Mouse (Mus musculus): ENCODE measurements around the gene Depdc5. TPM values are rescaled to one million over a fixed set of nuclear protein-coding genes. Genes with fewer than 3 reads are reported as not detected.

The Depdc5 gene
- polyA plus RNA-seq, 1 experiment from 2014 or later: 29.5 TPM

GRCm38 (mm10) chr5:32950077-32950476, 86.6 kb downstream of the Depdc5 start:
- TF ChIP-seq CTCF (IDR thresholded peaks at IDR 0.05; ENCODE audit: low read depth): no peak
- DNase-seq (no peak), ATAC-seq (ENCODE audit: insufficient read depth) (no peak)
- no peaks in the 10 kb centered on the region for H3K27me3 ChIP-seq (ENCODE audit: insufficient read depth, low read length)
- H3K4me3 ChIP-seq (ENCODE audit: low read depth, low read length): no peak overlapping the region
- H3K4me2 ChIP-seq: no peak overlapping the region
- H3K9ac ChIP-seq: no peak overlapping the region
- H3K4me1 ChIP-seq (ENCODE audit: insufficient read depth): 0 out of 2 replicates have a peak, but pooled peaks cover 2% of the 10 kb centered on the region
- no peaks in the 10 kb centered on the region for H3K9me3 ChIP-seq (ENCODE audit: low read depth, low read length)
- H3K27ac ChIP-seq (ENCODE audit: low read depth): no peak overlapping the region
- peaks cover 60% of the 10 kb centered on the region for H3K36me3 ChIP-seq (ENCODE audit: insufficient read depth)
- 93% methylated on average over 6 of the region's 6 CpGs for WGBS

DNA sequence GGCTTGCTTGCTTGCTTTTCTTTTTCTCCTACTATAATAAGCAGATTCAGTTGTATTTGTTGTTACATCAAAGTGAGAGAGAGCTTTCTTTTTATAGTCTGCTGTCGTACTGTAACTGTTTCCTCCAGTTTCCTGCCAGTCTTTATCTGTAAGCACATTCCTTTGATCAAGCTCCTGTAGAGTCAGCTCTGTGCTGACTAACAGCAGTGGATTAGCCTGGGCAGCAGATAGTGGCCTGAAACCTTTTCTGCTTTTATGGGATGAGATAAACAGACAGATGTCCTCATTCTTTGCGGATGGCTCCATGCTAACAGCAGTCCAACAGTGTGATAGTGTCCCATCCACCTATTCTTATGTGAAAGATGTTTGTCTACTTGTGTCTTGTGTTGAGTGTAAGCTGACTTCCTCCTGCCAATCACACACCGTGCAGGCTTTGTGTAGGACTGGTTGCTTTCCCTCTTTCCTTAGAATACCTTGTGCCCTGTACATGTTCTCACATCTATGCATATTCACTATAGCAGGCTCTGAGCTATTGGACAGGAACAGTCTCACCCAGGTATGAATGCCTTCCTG, 87.3 kb downstream of the Depdc5 start:
- no peak overlapping the region for H3K9ac ChIP-seq
- 0 out of 2 replicates have a peak, but pooled peaks cover 2% of the 10 kb centered on the region for H3K4me1 ChIP-seq (ENCODE audit: insufficient read depth)
- DNase-seq (no peak), ATAC-seq (ENCODE audit: insufficient read depth) (no peak)
- H3K27me3 ChIP-seq (ENCODE audit: insufficient read depth, low read length): no peaks in the 10 kb centered on the region
- WGBS: 63% methylated on average over 3 of the region's 3 CpGs
- no peak overlapping the region for H3K4me3 ChIP-seq (ENCODE audit: low read depth, low read length)
- no peak for TF ChIP-seq CTCF (IDR thresholded peaks at IDR 0.05; ENCODE audit: low read depth)
- H3K9me3 ChIP-seq (ENCODE audit: low read depth, low read length): no peaks in the 10 kb centered on the region
- H3K36me3 ChIP-seq (ENCODE audit: insufficient read depth): peaks cover 59% of the 10 kb centered on the region
- no peak overlapping the region for H3K27ac ChIP-seq (ENCODE audit: low read depth)
- no peak overlapping the region for H3K4me2 ChIP-seq

- no peak for ATAC-seq (ENCODE audit: insufficient read depth)
- no peak for TF ChIP-seq CTCF (IDR thresholded peaks at IDR 0.05; ENCODE audit: low read depth)
- H3K36me3 ChIP-seq (ENCODE audit: insufficient read depth): peaks cover 50% of the 10 kb centered on the region
- no peak overlapping the region for H3K27ac ChIP-seq (ENCODE audit: low read depth)
- H3K4me2 ChIP-seq: no peak overlapping the region
- 0 out of 2 replicates have a peak, but pooled peaks cover 2% of the 10 kb centered on the region for H3K4me1 ChIP-seq (ENCODE audit: insufficient read depth)
- no peaks in the 10 kb centered on the region for H3K27me3 ChIP-seq (ENCODE audit: insufficient read depth, low read length)
- no peaks in the 10 kb centered on the region for H3K9me3 ChIP-seq (ENCODE audit: low read depth, low read length)
- 82% methylated on average over 4 of the region's 4 CpGs for WGBS
- no peak overlapping the region for H3K4me3 ChIP-seq (ENCODE audit: low read depth, low read length)
- no peak for DNase-seq
- H3K9ac ChIP-seq: no peak overlapping the region
Measured at GRCm38 (mm10) chr5:32955716-32956115, 92.2 kb downstream of the Depdc5 start.

- 61% methylated on average over 3 of the region's 3 CpGs for WGBS
- Histone ChIP-seq H3K27me3 (ENCODE audit: insufficient read depth, low read length) (no peaks in the 10 kb centered on the region), H3K9me3 (ENCODE audit: low read depth, low read length) (no peaks in the 10 kb centered on the region), H3K4me2 (no peak overlapping the region), H3K4me1 (ENCODE audit: insufficient read depth) (no peaks in the 10 kb centered on the region), H3K36me3 (ENCODE audit: insufficient read depth) (peaks cover 66% of the 10 kb centered on the region), H3K4me3 (ENCODE audit: low read depth, low read length) (no peak overlapping the region), H3K27ac (ENCODE audit: low read depth) (no peak overlapping the region), H3K9ac (no peak overlapping the region)
- no peak for DNase-seq
- no peak for TF ChIP-seq CTCF (IDR thresholded peaks at IDR 0.05; ENCODE audit: low read depth)
- ATAC-seq (ENCODE audit: insufficient read depth): no peak
Measured at GRCm38 (mm10) chr5:32961616-32962015, 98.1 kb downstream of the Depdc5 start.

DNA sequence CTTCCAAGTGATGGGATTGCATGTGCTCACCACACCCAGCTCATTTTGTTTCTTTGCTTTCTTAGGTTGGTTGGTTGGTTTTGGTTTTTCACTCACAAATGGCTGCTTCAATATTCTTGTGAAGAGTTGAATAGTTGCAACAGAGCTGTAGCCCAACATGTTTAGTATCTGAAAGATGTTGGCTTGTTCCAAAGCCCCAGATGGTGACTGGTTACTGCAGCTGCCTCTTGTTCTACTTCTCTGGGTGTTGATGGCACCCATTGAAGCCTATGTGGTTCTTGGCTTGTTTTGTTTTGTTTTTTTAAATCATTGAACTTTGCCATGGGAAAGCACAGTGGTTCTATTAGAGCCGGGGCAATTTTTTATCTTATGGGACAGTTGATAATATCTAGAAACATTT, 99.1 kb downstream of the Depdc5 start:
- no peak for TF ChIP-seq CTCF (IDR thresholded peaks at IDR 0.05; ENCODE audit: low read depth)
- WGBS: 88% methylated on average over 1 of the region's 1 CpGs
- H3K9ac ChIP-seq: no peak overlapping the region
- H3K9me3 ChIP-seq (ENCODE audit: low read depth, low read length): no peaks in the 10 kb centered on the region
- ATAC-seq (ENCODE audit: insufficient read depth) (no peak), DNase-seq (no peak)
- H3K27ac ChIP-seq (ENCODE audit: low read depth): no peak overlapping the region
- H3K4me1 ChIP-seq (ENCODE audit: insufficient read depth): no peaks in the 10 kb centered on the region
- peaks cover 65% of the 10 kb centered on the region for H3K36me3 ChIP-seq (ENCODE audit: insufficient read depth)
- H3K27me3 ChIP-seq (ENCODE audit: insufficient read depth, low read length): no peaks in the 10 kb centered on the region
- H3K4me2 ChIP-seq: no peak overlapping the region
- H3K4me3 ChIP-seq (ENCODE audit: low read depth, low read length): no peak overlapping the region

DNA sequence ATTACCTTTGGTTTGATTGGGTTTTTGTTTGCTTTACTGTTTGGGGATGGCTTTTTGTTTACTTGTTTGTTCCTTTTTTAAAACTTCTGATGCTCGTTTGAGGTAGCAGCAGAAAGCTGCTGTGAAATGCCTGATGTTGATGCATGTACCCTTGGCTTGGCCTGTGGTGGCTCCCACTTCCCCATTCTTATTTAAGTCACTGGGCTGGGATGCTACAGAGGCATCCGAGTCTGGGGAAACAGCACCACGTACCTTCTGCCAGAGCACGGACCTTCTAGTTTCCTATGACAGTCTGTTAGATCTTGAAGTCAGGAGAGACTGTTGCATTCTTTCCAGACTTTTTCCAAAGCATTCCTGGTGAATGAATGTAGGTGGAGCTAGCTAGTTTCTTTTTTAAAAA, 113.0 kb downstream of the Depdc5 start:
- H3K9me3 ChIP-seq (ENCODE audit: low read depth, low read length): no peaks in the 10 kb centered on the region
- no peak overlapping the region for H3K4me3 ChIP-seq (ENCODE audit: low read depth, low read length)
- ATAC-seq (ENCODE audit: insufficient read depth) (no peak), DNase-seq (no peak)
- H3K4me2 ChIP-seq: no peak overlapping the region
- no peaks in the 10 kb centered on the region for H3K4me1 ChIP-seq (ENCODE audit: insufficient read depth)
- WGBS: 79% methylated on average over 4 of the region's 4 CpGs
- no peak overlapping the region for H3K9ac ChIP-seq
- peaks cover 41% of the 10 kb centered on the region for H3K36me3 ChIP-seq (ENCODE audit: insufficient read depth)
- TF ChIP-seq CTCF (IDR thresholded peaks at IDR 0.05; ENCODE audit: low read depth): no peak
- no peaks in the 10 kb centered on the region for H3K27me3 ChIP-seq (ENCODE audit: insufficient read depth, low read length)
- H3K27ac ChIP-seq (ENCODE audit: low read depth): no peak overlapping the region

DNA sequence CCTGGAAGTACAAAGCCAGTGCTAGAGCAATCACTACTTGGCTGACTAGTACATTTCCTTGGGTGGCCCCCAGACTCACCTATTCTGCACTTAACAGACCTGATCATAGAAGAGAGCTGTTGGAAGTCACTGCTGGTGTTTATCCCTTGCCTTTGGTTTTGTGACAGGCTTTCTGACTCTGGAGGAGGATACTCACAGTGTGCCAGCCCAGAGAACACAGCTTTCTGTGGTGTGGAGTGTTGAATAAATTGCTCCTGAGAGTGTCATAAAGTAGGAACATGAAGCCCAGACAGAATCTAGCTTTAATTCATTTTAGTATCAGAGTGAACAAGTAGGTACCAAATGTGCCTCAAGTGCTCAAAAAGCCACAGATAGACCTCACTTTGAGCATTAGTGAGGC, 113.7 kb downstream of the Depdc5 start:
- DNase-seq (no peak), ATAC-seq (ENCODE audit: insufficient read depth) (no peak)
- H3K27ac ChIP-seq (ENCODE audit: low read depth): no peak overlapping the region
- no peaks in the 10 kb centered on the region for H3K4me1 ChIP-seq (ENCODE audit: insufficient read depth)
- peaks cover 47% of the 10 kb centered on the region for H3K36me3 ChIP-seq (ENCODE audit: insufficient read depth)
- no peak for TF ChIP-seq CTCF (IDR thresholded peaks at IDR 0.05; ENCODE audit: low read depth)
- no peaks in the 10 kb centered on the region for H3K27me3 ChIP-seq (ENCODE audit: insufficient read depth, low read length)
- no peak overlapping the region for H3K4me3 ChIP-seq (ENCODE audit: low read depth, low read length)
- no peak overlapping the region for H3K4me2 ChIP-seq
- no peaks in the 10 kb centered on the region for H3K9me3 ChIP-seq (ENCODE audit: low read depth, low read length)
- H3K9ac ChIP-seq: no peak overlapping the region

GRCm38 (mm10) chr5:32985379-32985778, 121.9 kb downstream of the Depdc5 start:
- TF ChIP-seq CTCF (IDR thresholded peaks at IDR 0.05; ENCODE audit: low read depth): no peak
- H3K4me3 ChIP-seq (ENCODE audit: low read depth, low read length): no peak overlapping the region
- 86% methylated on average over 1 of the region's 1 CpGs for WGBS
- H3K27ac ChIP-seq (ENCODE audit: low read depth): no peak overlapping the region
- no peaks in the 10 kb centered on the region for H3K4me1 ChIP-seq (ENCODE audit: insufficient read depth)
- peaks cover 48% of the 10 kb centered on the region for H3K36me3 ChIP-seq (ENCODE audit: insufficient read depth)
- ATAC-seq (ENCODE audit: insufficient read depth): no peak
- no peaks in the 10 kb centered on the region for H3K27me3 ChIP-seq (ENCODE audit: insufficient read depth, low read length)
- no peak overlapping the region for H3K4me2 ChIP-seq
- no peaks in the 10 kb centered on the region for H3K9me3 ChIP-seq (ENCODE audit: low read depth, low read length)
- no peak for DNase-seq
- no peak overlapping the region for H3K9ac ChIP-seq

Measured in lung, embryonic 14.5 days (tissue).